Mouse (Mus musculus) gastrocnemius, adult 18-20 months (tissue): ENCODE measurements around the gene Tex30. TPM values are rescaled to one million over a fixed set of nuclear protein-coding genes. Genes with fewer than 3 reads are reported as not detected.

ENCODE experiments used
- DNase-seq: peaks from one replicate; pipeline ENCODE4 v3.0.0; 2021; ENCODE audit warnings: low spot score
- total RNA-seq, 2 experiments: library from RNA; stranded (reverse); gene quantifications; 2 replicates each; pipeline ENCODE4 v1.2.3; 2021

Gene Tex30
- total RNA-seq, 2 experiments from 2014 or later = 3.8 to 5.6 TPM

GRCm38 (mm10) chr1:44042555-44042915 lies 59.7 kb downstream of the Tex30 start:
- no peak for DNase-seq

GRCm38 (mm10) chr1:44041797-44042554 lies 60.3 kb downstream of the Tex30 start:
- DNase-seq = peak; percentile 48

Other genes starting within 250 kb of the Tex30 start
- 10 to 100 TPM; 30.5 to 36.6 TPM for gene Tpp2, start 168.8 kb downstream of the Tex30 start, total RNA-seq
- 10 to 100 TPM; 49.5 to 76.8 TPM for gene Mettl21c, start 82.4 kb downstream of the Tex30 start, total RNA-seq
- gene Gm8251, start 40.5 kb downstream of the Tex30 start, total RNA-seq = not detected
- 1 to 10 TPM; 4.0 to 4.1 TPM for gene Kdelc1, start 16.4 kb upstream of the Tex30 start, total RNA-seq
- gene Bivm, start 16.5 kb upstream of the Tex30 start, total RNA-seq = 1 to 10 TPM; 7.5 to 8.1 TPM
- gene Ercc5, start 45.3 kb upstream of the Tex30 start, total RNA-seq = 10 to 100 TPM; 11.6 to 15.0 TPM
- 10 to 100 TPM in 1 of 2 experiments, 1 to 10 TPM in 1; 2.0 to 17.6 TPM for gene Mettl21e, start 116.5 kb upstream of the Tex30 start, total RNA-seq